ENCODE assay signal across 16 mouse cellular contexts in the genomic region with DNA sequence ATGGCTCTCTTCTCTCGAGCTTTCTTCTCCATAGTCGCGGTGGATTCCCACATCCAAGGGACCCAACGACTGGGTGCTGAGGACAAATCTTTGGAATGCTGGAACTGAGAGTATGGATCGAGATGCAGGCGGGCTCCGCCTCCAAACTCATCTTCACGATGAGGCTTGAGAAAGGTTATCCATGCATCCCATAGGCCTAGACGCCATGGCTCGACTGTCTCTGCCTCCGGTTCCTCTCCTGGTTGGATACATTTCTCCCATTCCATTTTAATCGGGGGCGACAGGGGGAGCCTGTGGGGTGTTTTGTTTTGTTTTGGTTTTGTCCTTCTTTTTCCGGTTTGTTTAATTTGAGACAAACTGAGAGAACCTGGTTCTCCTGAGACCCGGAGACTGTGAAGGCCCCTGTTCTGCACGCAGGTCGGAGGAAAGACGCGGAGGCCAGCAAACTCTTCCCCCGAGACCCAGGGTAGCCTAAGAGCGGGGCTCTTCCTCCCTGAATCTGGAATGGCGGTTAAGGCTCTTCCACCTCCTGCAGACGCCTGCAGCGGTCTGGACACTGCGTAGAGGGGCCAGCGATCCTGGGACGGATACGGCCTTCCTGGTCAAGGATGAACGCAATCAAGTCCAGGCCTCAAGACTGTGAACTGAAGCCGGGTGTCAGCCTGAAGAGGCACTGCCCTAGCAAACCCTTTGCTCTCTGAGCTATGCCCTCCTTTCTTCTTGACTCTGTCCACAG. TPM values are rescaled to one million over a fixed set of nuclear protein-coding genes. Genes with fewer than 3 reads are reported as not detected.
A peak's percentile ranks its signal among the peaks of the same experiment; 100 is the strongest.
DNase-seq lines count a peak whose midpoint lies in the region; ATAC-seq lines count a peak whose summit lies in the region.
"Had no signal": no experiment of that assay in that cellular context is flagged by ENCODE, and none has a peak within 500 bp of the region (broad histone marks: within the 10 kb centered on the region; RNA-seq: fewer than 3 reads in every experiment).

No protein-coding gene starts in this region.

- intact Hi-C loops in heart, postnatal 14 days (cut with DNase I): no loop called here

- H3K4me3 ChIP-seq in heart, embryonic 15.5 days: peak overlapping the region; percentile 21
- peak overlapping the region; percentile 85 for H3K4me3 ChIP-seq in megakaryocyte, embryonic 14.5 days (replicated peaks)
- peak overlapping the region; percentile 7; the same call in 1 of the 2 replicates for H3K4me3 ChIP-seq in limb, embryonic 15.5 days
- H3K4me3 ChIP-seq: midbrain, embryonic 13.5 days had no signal

- no peaks in the 10 kb centered on the region for H3K9me3 ChIP-seq in heart, embryonic 15.5 days (replicated peaks)
- no peaks in the 10 kb centered on the region for H3K9me3 ChIP-seq in megakaryocyte, embryonic 14.5 days
- H3K9me3 ChIP-seq in limb, embryonic 15.5 days: no peaks in the 10 kb centered on the region
- H3K9me3 ChIP-seq: midbrain, embryonic 13.5 days had no signal

- no peak overlapping the region for H3K27ac ChIP-seq in heart, embryonic 15.5 days
- no peak overlapping the region for H3K27ac ChIP-seq in limb, embryonic 15.5 days
- H3K27ac ChIP-seq: midbrain, embryonic 13.5 days had no signal

- DNase-seq in heart, postnatal 14 days: no peak
- DNase-seq in embryo, embryonic 10.5 days (ENCODE audit: low spot score): peak; percentile 69
- no peak for DNase-seq in cerebellum, postnatal 10 days
- DNase-seq: cerebellum, adult 9-10 months; heart, adult 18-20 months; lung, adult 2 months; right cerebral cortex, postnatal 14 days had no signal

- peak overlapping the region; percentile 24 for H3K4me2 ChIP-seq in heart, embryonic 15.5 days
- no peak overlapping the region for H3K4me2 ChIP-seq in limb, embryonic 15.5 days
- H3K4me2 ChIP-seq: midbrain, embryonic 13.5 days had no signal

- no peak for ATAC-seq in heart, embryonic 15.5 days (replicated peaks; ENCODE audit: insufficient number of reproducible peaks, insufficient read depth, low FRiP score, low read depth)
- ATAC-seq in megakaryocyte, adult 5-6 weeks (ENCODE audit: poor library complexity, severe bottlenecking): no peak
- ATAC-seq in limb, embryonic 15.5 days (ENCODE audit: insufficient number of reproducible peaks, low FRiP score, low TSS enrichment, low read depth): no peak
- ATAC-seq: intestine, embryonic 16.5 days; midbrain, embryonic 13.5 days had no signal

- WGBS in heart, embryonic 15.5 days: 4% methylated on average over 30 of the region's 30 CpGs
- WGBS in limb, embryonic 15.5 days: 8% methylated on average over 30 of the region's 30 CpGs

- no peaks in the 10 kb centered on the region for H3K36me3 ChIP-seq in heart, embryonic 15.5 days
- no peaks in the 10 kb centered on the region for H3K36me3 ChIP-seq in megakaryocyte, embryonic 14.5 days (replicated peaks; ENCODE audit: low read length)
- no peaks in the 10 kb centered on the region for H3K36me3 ChIP-seq in limb, embryonic 15.5 days
- H3K36me3 ChIP-seq: midbrain, embryonic 13.5 days had no signal

- H3K9ac ChIP-seq in heart, embryonic 15.5 days: no peak overlapping the region
- H3K9ac ChIP-seq in limb, embryonic 15.5 days: no peak overlapping the region
- H3K9ac ChIP-seq: midbrain, embryonic 13.5 days had no signal

- H3K27me3 ChIP-seq in heart, embryonic 15.5 days: peaks cover 99% of the 10 kb centered on the region
- H3K27me3 ChIP-seq in megakaryocyte, embryonic 14.5 days (replicated peaks): peaks cover 96% of the 10 kb centered on the region
- peaks cover 95% of the 10 kb centered on the region for H3K27me3 ChIP-seq in limb, embryonic 15.5 days

- peaks cover 31% of the 10 kb centered on the region for H3K4me1 ChIP-seq in heart, embryonic 15.5 days (replicated peaks)
- H3K4me1 ChIP-seq in megakaryocyte, embryonic 14.5 days: peaks cover 53% of the 10 kb centered on the region
- peaks cover 33% of the 10 kb centered on the region for H3K4me1 ChIP-seq in limb, embryonic 15.5 days

RNA-seq across cellular contexts. Expression of a gene that starts 4.6 kb away (rescaled TPM):
- polyA plus RNA-seq in heart, embryonic 15.5 days (2015; fragmentation: Nextera tagmentation; extraction: Ambion mirVana): not detected in 2 replicates
- total RNA-seq in heart, postnatal 14 days (2021): not detected
- 0.19 TPM in 1 of 2 replicates, not detected in the other for polyA plus RNA-seq in megakaryocyte, embryonic 14.5 days (2012; ENCODE audit: insufficient read depth, low replicate concordance)
- total RNA-seq in megakaryocyte, adult 5-6 weeks (2015): not detected in 2 replicates
- not detected in 2 replicates for total RNA-seq in megakaryocyte, adult 5-6 weeks (2017)
- 1.2 and 1.3 TPM in 2 replicates for polyA plus RNA-seq in limb, embryonic 15.5 days (2015; fragmentation: Nextera tagmentation; extraction: Ambion mirVana)
- total RNA-seq: CH12.LX; heart, adult 18-20 months had no signal
- polyA plus RNA-seq: intestine, embryonic 16.5 days; large intestine, adult 2 months; lung, adult 2 months; neural tube, embryonic 14.5 days had no signal

RNA-seq across cellular contexts. Expression of a gene that starts 27.2 kb away (rescaled TPM):
- polyA plus RNA-seq in heart, embryonic 15.5 days (2015; fragmentation: Nextera tagmentation; extraction: Ambion mirVana): 0.16 TPM in 1 of 2 replicates, not detected in the other
- under 1 TPM in 1 of 2 experiments, not detected in 1; 0.60 TPM for total RNA-seq in heart, postnatal 14 days (2021)
- polyA plus RNA-seq in megakaryocyte, embryonic 14.5 days (2012; ENCODE audit: insufficient read depth, low replicate concordance): not detected in 2 replicates
- not detected in 2 replicates for total RNA-seq in megakaryocyte, adult 5-6 weeks (2015)
- not detected in 2 replicates for total RNA-seq in megakaryocyte, adult 5-6 weeks (2017)
- not detected in 2 replicates for polyA plus RNA-seq in limb, embryonic 15.5 days (2015; fragmentation: Nextera tagmentation; extraction: Ambion mirVana)
- total RNA-seq: CH12.LX had no signal
- polyA plus RNA-seq: intestine, embryonic 16.5 days; large intestine, adult 2 months; midbrain, embryonic 13.5 days; neural tube, embryonic 14.5 days had no signal

RNA-seq across cellular contexts. Expression of a gene that starts 38.0 kb away (rescaled TPM):
- polyA plus RNA-seq in heart, embryonic 15.5 days (2015; fragmentation: Nextera tagmentation; extraction: Ambion mirVana): 0.20 and 0.26 TPM in 2 replicates
- total RNA-seq in heart, postnatal 14 days (2021): under 1 TPM; 0.37 to 0.76 TPM
- not detected in 2 replicates for polyA plus RNA-seq in megakaryocyte, embryonic 14.5 days (2012; ENCODE audit: insufficient read depth, low replicate concordance)
- total RNA-seq in megakaryocyte, adult 5-6 weeks (2015): not detected in 2 replicates
- not detected in 2 replicates for total RNA-seq in megakaryocyte, adult 5-6 weeks (2017)
- not detected in 2 replicates for polyA plus RNA-seq in limb, embryonic 15.5 days (2015; fragmentation: Nextera tagmentation; extraction: Ambion mirVana)
- total RNA-seq: CH12.LX had no signal
- polyA plus RNA-seq: intestine, embryonic 16.5 days; large intestine, adult 2 months; midbrain, embryonic 13.5 days; neural tube, embryonic 14.5 days had no signal

RNA-seq across cellular contexts. Expression of a gene that starts 46.8 kb away (rescaled TPM):
- polyA plus RNA-seq in heart, embryonic 15.5 days (2015; fragmentation: Nextera tagmentation; extraction: Ambion mirVana): 0.10 and 0.24 TPM in 2 replicates
- total RNA-seq in heart, postnatal 14 days (2021): not detected
- polyA plus RNA-seq in megakaryocyte, embryonic 14.5 days (2012; ENCODE audit: insufficient read depth, low replicate concordance): not detected in 2 replicates
- total RNA-seq in megakaryocyte, adult 5-6 weeks (2015): not detected in 2 replicates
- not detected in 2 replicates for total RNA-seq in megakaryocyte, adult 5-6 weeks (2017)
- 0.10 and 0.12 TPM in 2 replicates for polyA plus RNA-seq in limb, embryonic 15.5 days (2015; fragmentation: Nextera tagmentation; extraction: Ambion mirVana)
- total RNA-seq: heart, adult 18-20 months had no signal
- polyA plus RNA-seq: intestine, embryonic 16.5 days; large intestine, adult 2 months; lung, adult 2 months had no signal

RNA-seq across cellular contexts. Expression of a gene that starts 59.6 kb away (rescaled TPM):
- 0.19 and 0.50 TPM in 2 replicates for polyA plus RNA-seq in heart, embryonic 15.5 days (2015; fragmentation: Nextera tagmentation; extraction: Ambion mirVana)
- not detected for total RNA-seq in heart, postnatal 14 days (2021)
- not detected in 2 replicates for polyA plus RNA-seq in megakaryocyte, embryonic 14.5 days (2012; ENCODE audit: insufficient read depth, low replicate concordance)
- total RNA-seq in megakaryocyte, adult 5-6 weeks (2015): not detected in 2 replicates
- total RNA-seq in megakaryocyte, adult 5-6 weeks (2017): not detected in 2 replicates
- polyA plus RNA-seq in limb, embryonic 15.5 days (2015; fragmentation: Nextera tagmentation; extraction: Ambion mirVana): not detected in 2 replicates
- total RNA-seq: CH12.LX had no signal
- polyA plus RNA-seq: large intestine, adult 2 months; lung, adult 2 months; midbrain, embryonic 13.5 days had no signal

Comparison
In these comparisons a context has a peak if more than half of its experiments do, and no peak if none do; other contexts are left out.
1. H3K4me3 ChIP-seq: peak in every context shown above with its lines; median percentile 85 in megakaryocyte, embryonic 14.5 days; 21 in heart, embryonic 15.5 days; 7 in limb, embryonic 15.5 days.